Mouse (Mus musculus) kidney, postnatal 14 days (tissue): ENCODE measurements around the gene Rgs9.
"Not testable (repeated sequence)": the region's sequence is repeated elsewhere in the genome, so short reads cannot be mapped to it uniquely, and the experiment has no call there.

Experiments used
- DNase-seq: peaks from one replicate; pipeline ENCODE4 v3.0.0; 2022; ENCODE audit warnings: mixed read lengths

Rgs9 gene

DNA sequence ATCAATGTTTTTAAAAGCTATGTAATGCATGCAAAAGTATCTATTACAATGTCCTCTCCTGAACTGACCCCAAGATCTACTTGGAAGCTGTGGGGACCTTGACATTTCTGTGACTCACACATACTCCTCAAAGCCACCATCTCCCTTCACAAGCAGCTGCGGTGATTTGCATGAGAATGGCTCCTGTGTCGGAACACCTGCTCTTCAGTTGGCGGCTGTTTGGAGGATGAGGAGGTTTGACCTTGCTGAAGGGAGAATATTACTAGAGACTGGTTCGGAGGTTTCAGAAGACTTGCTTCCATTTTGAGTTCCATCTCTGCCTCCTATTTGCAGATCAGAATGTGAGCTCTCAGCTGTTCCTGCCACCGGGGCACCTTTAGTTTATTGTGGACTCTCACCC, 7.8 kb upstream of the Rgs9 start:
- DNase-seq: no peak

DNA sequence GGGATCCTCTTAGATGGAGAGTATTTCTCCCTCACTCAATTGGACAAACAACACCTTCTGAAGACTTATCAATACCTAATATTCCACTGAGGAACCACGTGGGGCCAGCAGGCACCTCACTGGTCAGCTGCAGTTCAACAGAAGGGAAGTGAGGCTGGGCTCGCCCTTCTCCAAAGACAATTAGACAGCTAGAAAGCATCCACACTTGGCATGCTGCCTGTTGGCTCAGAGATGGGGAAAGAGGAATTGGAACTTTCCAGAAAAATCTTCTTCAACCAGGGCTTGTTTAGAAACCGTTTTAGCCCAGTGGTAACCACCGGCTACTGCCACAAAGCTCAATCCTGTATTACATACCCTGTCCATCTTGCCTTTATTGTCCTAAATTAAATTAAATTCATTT, 4.4 kb upstream of the Rgs9 start:
- DNase-seq: peak; percentile 82

DNA sequence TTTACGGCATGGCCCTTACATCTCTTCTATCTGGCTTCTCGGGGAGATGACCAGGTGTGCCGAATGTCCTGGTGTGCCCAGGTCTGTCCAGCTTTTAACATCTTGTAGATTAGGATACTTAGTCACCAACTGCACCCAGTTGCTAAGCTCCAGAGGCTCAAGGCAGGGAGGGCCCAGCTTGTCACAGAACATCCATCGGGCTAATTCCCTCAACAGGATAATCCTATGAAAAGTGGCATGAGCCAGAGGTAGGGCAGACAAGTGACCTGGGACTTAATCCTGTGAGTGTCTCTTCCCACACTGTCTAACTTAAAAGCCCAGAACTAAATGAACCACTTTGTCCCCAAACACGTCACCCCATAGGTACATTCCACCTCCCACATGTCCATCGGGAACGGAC, 898 bp downstream of the Rgs9 start:
- DNase-seq: no peak

DNA sequence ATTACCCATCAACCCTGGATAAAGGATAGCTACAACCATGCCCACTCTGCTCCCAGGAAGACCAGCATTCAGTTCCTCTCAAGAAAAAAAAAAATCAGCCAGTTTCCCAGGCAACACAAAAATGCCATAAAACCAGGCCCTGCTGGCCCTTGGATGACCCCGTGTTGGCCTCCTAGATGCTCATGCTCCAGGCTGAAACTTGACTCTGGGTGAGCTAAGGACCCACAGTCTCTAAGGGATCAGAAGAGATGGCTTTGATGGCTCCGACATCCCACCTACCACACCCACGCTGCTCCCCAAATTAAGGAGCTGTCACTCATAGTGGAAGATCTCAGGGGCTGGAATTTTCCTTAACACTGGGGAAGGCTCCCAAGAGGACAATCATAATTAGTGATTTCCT, 5.9 kb downstream of the Rgs9 start:
- DNase-seq: peak; percentile 10

DNA sequence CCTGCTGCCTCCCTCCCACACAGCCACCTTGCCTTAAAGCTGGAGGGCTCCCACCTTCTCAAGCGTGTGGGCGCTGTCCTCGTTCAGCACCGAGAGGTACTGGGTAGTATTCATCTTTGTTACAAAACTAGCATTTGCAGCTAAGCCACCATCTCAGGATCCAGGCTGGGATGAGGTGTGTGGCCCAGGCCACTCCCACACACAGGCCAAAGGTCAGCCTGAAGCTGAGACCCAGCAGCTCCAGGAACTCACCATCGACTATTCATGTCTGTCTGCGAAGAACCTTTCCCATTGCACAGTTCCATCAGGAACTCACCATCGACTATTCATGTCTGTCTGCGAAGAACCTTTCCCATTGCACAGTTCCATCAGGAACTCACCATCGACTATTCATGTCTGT, 8.6 kb downstream of the Rgs9 start:
- not testable (repeated sequence) for DNase-seq

DNA sequence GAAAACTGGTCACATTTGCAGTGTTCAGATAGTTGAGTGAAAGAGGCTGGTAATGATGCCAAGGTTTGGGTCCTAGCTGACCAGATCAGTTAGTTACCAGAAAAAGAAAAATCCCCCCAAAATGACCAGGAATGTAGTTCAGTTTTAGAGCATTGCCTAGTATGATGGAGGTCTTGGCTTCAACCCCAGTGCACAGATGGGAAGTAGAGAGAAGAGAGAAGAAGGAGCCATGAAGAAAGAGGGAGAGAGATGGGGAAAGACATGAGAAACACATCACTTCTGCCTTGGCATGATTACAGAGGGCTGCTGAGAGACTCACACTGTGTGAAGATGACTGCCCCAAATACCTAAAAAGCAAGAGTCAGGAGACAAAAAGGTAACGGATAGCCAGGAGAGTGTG, 13.1 kb downstream of the Rgs9 start:
- no peak for DNase-seq

DNA sequence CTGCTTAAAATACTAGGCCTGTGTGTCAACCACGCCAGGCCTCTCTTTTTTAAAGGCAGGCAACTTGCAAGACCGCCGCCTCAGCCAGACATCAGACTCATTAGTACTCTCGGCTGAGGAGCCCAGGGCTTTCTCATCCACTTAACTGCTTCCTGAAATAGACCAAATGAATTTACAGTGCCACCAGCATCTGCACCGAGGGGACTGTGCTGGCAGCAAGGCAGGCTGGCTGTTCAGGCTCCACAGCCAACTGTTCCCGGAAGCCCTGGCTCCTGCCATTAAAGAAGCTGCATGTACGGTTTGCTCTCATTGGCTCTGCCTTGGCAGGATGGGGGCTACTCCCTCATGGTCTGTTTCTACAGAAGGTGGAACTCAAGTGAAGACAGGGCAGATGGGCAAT, 19.7 kb downstream of the Rgs9 start:
- DNase-seq: no peak

DNA sequence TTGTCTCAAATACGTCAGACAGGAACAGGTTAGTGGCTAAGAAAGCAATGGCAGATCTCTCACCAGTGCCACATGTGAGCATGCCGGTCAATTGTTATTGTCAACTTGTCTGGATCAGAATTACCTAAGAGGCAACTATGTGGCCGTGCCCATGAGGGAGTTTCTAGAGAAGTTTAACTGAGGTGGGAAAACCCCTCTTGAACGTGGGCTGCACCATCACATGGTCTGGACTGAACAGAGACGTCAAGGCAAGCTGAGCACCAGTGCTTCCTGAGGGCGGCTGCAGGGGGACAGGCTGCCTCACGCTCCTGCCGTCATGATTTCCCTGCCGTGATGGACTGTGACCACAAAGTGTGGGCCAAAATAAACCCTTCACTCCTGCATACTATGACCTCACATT, 26.5 kb downstream of the Rgs9 start:
- no peak for DNase-seq

DNA sequence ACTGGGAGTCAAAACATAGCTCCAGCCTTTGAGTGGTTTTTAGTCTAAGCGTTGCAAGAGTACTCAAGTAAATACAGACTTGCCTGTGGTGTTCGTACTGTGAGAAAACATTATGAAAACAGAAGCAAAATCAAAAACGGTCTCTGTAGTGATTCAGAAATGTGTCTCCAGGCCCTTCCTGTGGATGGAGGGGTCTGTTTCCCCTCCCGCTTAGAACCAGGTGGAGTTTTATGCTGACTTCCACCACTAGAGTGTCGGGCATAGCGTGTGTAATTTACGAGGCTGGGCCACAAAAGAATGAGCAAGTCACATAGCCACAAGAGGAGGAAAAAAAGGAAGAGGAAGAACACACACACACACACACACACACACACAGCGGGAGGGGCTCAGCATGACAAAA, 27.6 kb downstream of the Rgs9 start:
- DNase-seq: no peak

DNA sequence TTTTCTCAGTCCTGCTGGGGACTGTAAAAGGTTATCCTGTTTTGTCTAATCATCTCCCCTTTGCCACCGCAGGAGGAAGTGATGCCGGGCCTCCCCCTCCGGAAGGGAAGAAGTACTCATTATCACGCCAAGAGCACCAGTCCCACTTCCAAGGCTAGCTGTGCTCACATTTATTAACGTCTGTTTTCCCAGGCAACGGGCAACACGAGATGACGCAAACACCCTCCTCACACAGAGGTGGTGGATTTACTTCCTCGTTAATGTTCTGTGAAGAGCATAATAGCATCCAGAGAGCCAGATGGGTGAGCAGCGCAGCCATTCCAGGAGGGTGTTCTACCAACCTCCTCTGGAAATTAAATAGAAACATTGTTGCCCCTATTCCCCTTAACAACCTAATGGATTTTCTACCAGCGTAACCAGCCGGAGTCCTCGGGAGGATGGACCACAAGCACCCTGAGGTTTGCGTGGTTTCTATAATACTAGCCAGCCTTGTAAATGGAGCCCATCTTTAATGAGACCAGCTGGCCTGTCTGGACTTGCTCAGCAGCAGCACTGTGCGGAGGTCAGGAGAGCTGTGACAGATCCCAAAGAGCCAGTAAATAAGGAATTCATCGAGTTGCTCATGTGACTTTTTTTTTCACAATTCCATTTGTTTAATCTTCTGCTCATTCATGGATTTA, 28.1 kb downstream of the Rgs9 start:
- DNase-seq: peak; percentile 10

DNA sequence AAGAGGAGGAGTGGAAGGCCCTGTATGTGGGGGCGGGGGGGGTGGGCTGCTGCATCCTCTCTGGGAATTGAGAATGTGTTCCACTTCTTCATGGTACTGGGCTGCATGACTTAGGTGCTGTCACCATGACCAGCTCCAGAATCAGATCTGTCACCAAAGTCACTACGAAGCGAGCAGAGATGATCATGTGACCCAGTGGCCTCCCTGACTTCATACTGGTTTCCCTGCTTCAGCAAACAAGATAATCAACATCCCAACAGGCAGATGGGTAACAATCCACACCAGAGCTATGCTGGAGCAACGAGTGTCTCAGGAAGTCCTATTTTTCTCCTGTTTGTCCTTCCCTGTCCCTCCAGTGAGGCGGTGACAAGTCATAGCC, 28.7 kb downstream of the Rgs9 start:
- no peak for DNase-seq

DNA sequence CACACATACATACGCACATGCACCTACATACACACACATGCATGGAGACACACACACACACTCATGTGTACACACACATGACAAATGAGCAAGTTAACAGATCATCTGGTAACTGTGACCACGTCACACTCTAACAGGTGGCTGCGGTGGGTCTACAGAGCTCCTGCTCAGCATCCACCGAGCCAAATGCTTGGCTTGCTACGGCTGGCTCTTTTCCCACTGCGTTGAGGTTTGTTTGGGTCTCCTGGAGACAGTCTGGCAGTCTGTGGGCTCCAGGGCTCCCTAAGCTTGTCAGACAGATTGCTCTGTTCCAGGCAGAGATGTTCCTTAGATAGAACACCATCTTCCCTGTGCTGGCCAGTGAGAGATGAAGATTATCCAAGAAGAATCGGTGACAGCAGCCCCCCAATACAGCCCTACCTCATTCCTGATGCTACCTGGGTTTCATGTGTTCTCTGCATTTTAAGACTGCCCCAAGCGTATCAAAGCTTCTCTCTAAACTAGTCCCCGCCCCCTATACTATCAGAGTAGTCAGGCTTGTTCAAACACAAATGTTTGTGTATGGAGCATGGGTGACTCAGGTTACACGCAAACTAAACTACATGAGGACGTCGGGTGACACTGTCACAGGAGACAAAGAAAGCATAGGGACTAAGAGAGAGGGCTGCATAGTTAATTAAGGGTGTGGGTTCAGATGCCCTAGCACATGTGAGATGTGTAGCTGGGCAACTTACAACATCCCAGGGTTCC, 31.6 kb downstream of the Rgs9 start:
- no peak for DNase-seq

DNA sequence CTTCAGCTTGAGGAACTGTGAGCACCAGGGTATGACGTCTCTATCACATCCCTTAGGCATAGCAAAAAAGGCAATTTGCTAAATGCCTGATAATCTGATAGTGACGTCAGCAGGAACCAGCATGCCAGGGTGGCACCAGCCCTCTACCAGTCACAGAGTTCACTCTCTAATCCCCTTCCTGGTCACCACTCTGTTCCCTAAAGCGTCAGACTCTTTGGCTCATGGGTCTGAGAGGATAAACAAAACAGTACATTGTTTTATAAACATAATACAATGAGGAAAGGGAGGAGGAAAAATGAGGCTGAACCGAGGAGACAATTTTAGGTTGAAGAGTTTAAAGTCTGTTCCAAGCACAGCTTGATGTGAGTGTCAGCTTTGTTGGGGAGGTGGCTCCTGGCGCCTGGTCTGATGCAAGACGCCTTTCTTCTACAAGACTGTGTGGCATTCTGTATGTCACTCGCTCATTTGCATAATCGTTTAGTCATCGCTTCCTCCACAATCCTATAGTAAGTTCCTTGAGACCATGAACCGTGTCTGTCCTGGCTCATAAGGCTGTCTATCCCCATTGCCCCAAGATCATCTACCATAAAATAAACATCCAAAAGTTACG, 33.7 kb downstream of the Rgs9 start:
- DNase-seq: no peak

DNA sequence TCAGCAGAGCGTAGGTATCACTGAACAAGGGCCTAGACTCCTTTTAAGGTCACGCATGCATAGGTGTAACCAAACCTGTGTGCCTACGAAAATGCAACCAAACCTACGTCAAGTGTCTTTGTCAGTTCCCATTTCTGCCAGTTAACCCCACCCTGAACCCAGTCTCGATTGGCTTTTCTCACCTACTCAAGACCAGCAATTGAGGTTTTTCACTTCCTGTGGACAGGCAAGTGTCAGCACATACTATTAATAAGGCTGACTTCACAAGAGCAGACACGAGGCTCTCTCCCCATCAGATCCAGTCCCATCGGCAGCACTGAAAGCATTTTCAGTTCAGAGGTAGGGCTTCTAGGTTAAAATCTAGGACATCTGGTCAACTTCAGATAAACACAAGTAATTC, 37.4 kb downstream of the Rgs9 start:
- DNase-seq: no peak

DNA sequence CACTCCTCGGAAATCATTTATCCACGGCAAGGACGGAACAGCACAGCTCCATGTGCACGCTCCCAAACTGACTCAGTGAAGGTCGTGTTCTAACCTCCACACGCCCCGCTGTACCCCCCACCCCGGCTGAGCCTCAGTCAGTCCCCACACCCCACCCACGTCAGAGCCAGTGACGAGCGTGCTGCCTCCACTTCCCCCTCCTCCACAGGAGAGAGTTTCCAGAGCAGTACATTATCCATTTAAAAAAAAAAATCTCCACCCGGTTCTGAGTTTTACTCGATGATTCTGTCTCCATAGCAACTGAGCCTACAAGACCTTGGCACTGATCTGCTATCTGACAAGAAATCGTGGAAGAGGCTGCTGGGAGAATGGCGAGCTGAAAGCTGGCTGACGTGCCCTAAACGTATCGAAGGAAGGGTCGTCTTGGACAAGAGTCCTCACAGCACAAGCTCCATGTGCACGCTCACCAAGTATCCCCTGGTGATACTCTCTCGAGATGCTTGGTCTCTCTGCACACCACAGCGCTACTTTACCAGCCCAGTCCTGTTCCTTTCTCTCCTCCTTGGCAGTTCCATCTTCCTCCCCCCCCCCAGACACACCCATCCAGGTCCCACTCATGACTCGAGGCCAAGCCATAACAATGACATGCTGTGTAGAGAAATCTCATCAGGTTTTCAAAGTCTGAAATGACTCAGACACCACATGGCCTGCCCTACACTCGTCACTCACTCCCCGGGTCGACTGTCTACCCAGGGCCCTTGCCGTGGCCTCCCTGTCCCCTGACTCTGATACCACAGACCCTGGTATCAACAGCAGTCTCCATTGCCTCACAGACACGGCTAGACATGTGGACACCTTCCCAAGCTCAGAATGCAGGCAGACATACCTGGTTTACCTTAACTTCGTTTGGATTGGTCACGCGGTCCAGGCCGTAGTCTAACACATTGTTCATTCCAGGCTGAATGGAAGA, 38.7 kb downstream of the Rgs9 start:
- DNase-seq: no peak

DNA sequence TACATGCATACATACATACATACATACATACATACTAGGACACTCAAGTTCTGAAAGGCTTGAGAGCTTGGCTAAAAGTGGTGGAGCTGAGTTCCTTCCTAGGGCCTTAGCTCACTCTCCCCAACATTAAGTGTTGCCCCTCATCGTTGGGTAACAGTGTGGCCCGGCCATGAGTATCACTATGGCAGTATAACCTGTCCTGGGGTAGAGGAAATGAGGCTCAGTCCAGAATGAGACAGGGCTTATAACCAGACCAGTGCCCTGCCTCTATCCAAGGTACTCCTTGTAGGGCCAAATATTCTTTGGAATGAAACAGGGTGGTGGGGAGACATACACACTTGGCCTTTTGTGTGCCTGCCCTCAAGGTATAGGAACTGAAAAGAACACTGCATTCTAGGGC, 40.1 kb downstream of the Rgs9 start:
- DNase-seq: no peak

DNA sequence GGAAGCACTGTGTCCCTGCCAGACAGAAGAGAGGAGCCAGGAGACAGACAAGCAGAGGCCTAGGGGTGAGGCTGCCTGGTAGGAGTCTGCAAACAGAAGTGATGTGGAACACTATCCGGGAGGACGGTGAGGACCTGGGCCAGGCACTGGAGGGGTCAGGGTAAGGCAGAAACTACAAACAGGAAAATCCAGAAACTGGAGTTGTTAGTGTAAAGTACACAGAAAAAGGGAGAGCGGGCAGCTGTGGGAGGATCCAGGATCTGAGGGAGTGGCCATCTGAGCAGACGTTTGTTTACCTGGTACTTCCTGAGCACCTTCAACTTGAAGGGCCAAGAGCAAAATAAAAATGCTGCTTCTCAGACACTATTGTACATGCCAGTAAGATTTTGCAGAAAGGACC, 42.9 kb downstream of the Rgs9 start:
- peak; percentile 14 for DNase-seq

DNA sequence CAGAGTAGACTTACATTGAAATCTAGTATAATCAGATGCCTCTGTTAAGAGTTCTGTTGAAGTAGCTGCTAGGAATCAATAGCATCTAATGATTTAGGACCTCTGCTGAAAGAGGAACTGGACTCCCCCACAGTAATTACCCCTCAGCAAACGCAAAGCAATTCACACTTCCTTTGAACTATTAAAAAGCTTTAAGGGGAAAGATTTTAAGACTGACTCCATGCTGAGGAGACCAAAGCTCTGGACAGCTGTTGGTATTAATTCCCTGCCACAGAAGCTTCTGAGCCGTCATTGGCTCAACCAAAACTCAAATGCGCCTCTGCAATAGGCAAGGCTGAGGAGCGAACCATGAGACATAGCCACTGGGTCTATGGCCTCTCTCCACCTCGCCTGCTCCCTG, 45.4 kb downstream of the Rgs9 start:
- DNase-seq: no peak

DNA sequence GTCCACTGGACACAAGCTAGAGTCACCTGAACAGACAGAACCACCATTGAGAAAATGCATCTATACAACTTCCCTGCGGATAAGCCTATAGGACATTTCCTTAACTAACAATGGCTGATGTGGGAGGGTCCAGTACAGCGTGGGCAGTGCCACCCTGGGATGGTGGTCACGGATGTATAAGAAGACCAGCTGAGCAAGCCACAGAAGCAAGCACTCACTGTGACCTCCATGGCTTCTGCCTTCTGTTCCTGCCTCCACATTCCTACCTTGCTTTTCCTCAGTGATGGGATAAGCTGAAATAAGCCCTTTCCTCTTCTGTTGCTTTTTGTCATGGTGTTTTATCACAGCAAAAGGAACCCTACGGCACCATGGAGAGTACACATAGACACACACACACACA, 47.4 kb downstream of the Rgs9 start:
- no peak for DNase-seq

DNA sequence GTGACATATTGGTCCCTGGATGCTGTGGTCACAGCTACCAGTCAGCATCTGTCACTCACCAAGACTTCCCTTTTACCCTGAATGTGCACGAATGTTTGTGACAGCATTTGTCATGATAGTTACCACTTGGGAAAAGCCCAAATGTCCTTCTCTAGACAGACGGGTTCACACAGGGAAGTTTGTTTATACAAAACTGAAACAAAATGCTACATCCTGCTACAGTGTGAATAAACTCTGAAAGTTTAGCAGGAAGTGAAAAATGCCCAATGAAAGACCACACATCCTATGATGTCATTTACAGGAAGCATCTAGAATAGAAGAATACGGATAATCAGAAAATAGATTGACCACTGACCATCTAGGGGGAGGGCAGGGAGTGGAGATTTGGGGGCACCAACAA, 51.0 kb downstream of the Rgs9 start:
- no peak for DNase-seq

DNA sequence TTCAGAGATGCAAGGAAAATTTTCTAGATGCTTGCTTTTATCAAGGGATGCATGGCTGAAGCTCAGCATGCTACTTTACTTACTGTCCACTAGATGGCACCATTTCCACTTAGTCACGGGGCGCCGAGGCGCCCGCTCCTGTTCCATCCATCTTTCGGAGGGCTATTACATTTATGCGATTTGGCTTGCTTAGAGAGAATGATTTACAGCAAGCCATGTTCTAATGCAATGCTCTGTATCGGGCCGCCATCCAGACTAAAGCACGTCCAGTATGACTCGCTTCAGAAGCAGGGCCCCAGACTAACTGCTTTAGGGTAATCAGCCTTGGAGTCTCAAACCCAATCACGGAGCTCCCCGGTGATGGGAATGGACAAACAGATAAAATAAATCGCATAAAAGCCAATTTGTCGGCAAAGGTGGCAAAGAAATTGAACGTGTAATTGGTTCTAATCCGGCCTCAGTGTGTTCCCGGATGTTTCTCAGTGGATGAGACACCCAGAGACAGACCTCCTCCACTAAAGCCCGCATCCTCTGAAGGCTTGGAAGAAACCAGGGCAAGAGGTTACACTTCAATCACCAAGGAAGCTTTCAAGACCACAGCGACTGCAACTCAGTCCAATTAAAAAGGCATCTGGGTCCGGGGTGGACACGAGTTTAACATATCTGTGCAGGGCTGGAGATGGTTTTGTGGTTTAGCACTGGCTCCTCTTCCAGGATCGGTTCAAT, 53.1 kb downstream of the Rgs9 start:
- peak; percentile 64 for DNase-seq

DNA sequence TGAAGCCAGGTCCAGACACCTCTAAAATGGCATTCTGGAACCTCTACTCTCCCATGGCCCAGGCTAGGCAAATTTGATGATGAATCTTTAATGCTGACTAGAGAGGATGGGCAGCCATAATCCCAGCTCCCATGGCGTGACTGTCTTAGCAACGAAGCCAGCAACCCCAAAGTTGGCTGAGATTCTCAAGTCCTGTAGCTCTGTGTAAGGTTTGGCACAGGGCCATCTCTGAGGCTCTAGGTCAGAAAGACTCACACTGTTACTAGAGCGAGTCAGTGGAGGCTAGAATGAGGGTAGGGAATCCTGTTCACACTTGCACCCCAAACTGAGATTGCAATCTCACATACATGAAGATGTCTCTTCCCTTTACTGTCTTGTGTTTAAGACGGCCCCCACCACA, 57.8 kb downstream of the Rgs9 start:
- no peak for DNase-seq

DNA sequence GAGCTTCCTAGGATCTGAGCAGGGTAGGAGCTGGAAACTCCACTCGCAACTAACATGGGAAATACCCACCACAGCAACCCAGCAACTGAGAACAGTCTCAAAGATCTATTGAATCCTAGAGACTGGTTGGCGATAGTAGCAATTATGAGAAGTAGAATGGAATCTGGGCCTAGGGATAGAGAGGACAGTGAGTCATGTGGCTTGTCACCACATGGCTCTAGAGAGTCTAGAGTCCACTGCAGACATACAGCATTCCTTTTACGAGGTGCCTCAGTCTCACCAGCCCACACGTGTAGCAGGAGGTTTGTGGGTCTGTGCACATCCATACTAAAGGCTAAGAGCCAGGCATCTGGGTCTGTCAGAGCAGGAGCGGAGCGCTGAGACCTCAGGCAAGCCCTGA, 59.3 kb downstream of the Rgs9 start:
- DNase-seq: no peak
